Mouse (Mus musculus): Measurements from ENCODE around the gene Gmpr2.

The Gmpr2 gene

GRCm38 (mm10) chr14:55642679-55643059 lies 29.1 kb upstream of the Gmpr2 start:
- TF ChIP-seq NANOG (IDR thresholded peaks at IDR 0.05; ENCODE audit: borderline replicate concordance, low read length) (no peak), POU5F1 (IDR thresholded peaks at IDR 0.05; ENCODE audit: borderline replicate concordance, low read length) (no peak)
- H3K4me1 ChIP-seq (replicated peaks; ENCODE audit: low read depth, low read length), result peaks cover 61% of the 10 kb centered on the region
- no peaks in the 10 kb centered on the region for H3K9me3 ChIP-seq (ENCODE audit: low read length)
- no peaks in the 10 kb centered on the region for H3K27me3 ChIP-seq (ENCODE audit: insufficient read depth, low read length)
- peaks cover 47% of the 10 kb centered on the region for H3K36me3 ChIP-seq (ENCODE audit: insufficient read depth, low read length)
- H3K4me3 ChIP-seq (replicated peaks; ENCODE audit: low read length), result peak overlapping the region; percentile 96

DNA sequence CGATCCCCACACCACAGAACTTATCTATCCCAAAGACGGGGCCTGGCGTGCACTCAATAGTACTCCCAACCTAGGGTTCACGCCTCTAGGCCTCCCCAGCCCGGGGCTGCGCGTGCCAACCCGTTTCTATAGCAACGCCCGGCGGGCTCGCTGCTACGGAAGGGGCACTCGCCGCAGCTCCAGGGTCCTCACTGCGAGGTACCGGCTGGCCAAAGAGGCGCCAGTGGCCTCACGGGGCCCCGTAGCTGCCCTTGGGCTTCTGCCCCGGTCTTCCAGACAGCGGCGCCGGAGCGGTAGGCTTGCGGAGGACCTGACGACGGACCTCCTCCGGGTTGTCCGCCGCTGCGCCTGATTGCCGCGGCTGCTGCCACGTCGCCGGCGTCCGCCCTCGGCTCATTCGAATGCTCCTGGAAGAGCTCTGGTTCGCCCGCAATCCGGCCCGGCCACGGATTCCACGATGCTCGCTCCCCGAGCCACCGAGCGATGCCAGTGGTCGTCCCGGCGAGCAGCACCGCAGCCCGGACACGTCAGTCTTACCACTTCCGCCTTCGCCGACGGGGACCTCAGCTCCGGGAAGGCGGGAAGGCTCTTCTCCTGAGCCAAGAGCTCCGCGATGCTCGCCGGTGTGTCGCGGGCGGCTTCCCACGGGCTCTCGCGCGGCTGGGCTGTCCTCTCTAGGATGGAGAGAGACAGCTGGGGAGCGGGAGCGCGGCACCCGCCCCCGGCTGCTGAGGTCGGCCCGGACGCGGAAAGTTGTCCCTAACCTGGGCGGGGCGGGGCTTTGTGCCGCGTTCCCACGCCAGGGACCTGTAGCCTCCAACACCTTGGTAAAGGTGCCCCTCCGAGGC lies 28.5 kb upstream of the Gmpr2 start, which contains the start of gene Tm9sf1:
Gene Tm9sf1, minus strand, starts transcription at position 747 of the 848 bp plus-strand sequence.
- peak within 1 kb of the TSS; percentile 96 for H3K4me3 ChIP-seq (replicated peaks; ENCODE audit: low read length)
- H3K36me3 ChIP-seq (ENCODE audit: insufficient read depth, low read length), result peaks cover 40% of the 10 kb centered on the region
- H3K4me1 ChIP-seq (replicated peaks; ENCODE audit: low read depth, low read length), result peaks cover 58% of the 10 kb centered on the region
- no peak for TF ChIP-seq NANOG (IDR thresholded peaks at IDR 0.05; ENCODE audit: borderline replicate concordance, low read length)
- TF ChIP-seq CTCF (conservative IDR thresholded peaks at IDR 0.05; ENCODE audit: low read length), result no peak
- TF ChIP-seq POU5F1 (IDR thresholded peaks at IDR 0.05; ENCODE audit: borderline replicate concordance, low read length), result no peak
- H3K9me3 ChIP-seq (ENCODE audit: low read length), result no peaks in the 10 kb centered on the region
- no peaks in the 10 kb centered on the region for H3K27me3 ChIP-seq (ENCODE audit: insufficient read depth, low read length)

- Histone ChIP-seq H3K9me3 (ENCODE audit: low read length) (no peaks in the 10 kb centered on the region), H3K36me3 (ENCODE audit: insufficient read depth, low read length) (peaks cover 30% of the 10 kb centered on the region), H3K27me3 (ENCODE audit: insufficient read depth, low read length) (no peaks in the 10 kb centered on the region), H3K4me3 (replicated peaks; ENCODE audit: low read length) (peak overlapping the region; percentile 96), H3K4me1 (replicated peaks; ENCODE audit: low read depth, low read length) (peaks cover 58% of the 10 kb centered on the region)
- TF ChIP-seq POU5F1 (IDR thresholded peaks at IDR 0.05; ENCODE audit: borderline replicate concordance, low read length) (no peak), CTCF (conservative IDR thresholded peaks at IDR 0.05; ENCODE audit: low read length) (no peak), NANOG (IDR thresholded peaks at IDR 0.05; ENCODE audit: borderline replicate concordance, low read length) (no peak)
These were observed 27.4 kb upstream of the Gmpr2 start for GRCm38 (mm10) chr14:55644261-55644888.

- Histone ChIP-seq H3K9me3 (ENCODE audit: low read length) (no peaks in the 10 kb centered on the region), H3K4me3 (replicated peaks; ENCODE audit: low read length) (no peak within 1 kb of the TSS), H3K36me3 (ENCODE audit: insufficient read depth, low read length) (peaks cover 7% of the 10 kb centered on the region), H3K27me3 (ENCODE audit: insufficient read depth, low read length) (peaks cover 16% of the 10 kb centered on the region), H3K4me1 (replicated peaks; ENCODE audit: low read depth, low read length) (peaks cover 25% of the 10 kb centered on the region)
- TF ChIP-seq POU5F1 (IDR thresholded peaks at IDR 0.05; ENCODE audit: borderline replicate concordance, low read length), result no peak
- no peak for TF ChIP-seq CTCF (conservative IDR thresholded peaks at IDR 0.05; ENCODE audit: low read length)
- TF ChIP-seq NANOG (IDR thresholded peaks at IDR 0.05; ENCODE audit: borderline replicate concordance, low read length), result no peak
These were observed 21.9 kb upstream of the Gmpr2 start, which contains the start of gene Tssk4 for GRCm38 (mm10) chr14:55649884-55650283. Tssk4 (plus strand) TSS chr14:55650184.

DNA sequence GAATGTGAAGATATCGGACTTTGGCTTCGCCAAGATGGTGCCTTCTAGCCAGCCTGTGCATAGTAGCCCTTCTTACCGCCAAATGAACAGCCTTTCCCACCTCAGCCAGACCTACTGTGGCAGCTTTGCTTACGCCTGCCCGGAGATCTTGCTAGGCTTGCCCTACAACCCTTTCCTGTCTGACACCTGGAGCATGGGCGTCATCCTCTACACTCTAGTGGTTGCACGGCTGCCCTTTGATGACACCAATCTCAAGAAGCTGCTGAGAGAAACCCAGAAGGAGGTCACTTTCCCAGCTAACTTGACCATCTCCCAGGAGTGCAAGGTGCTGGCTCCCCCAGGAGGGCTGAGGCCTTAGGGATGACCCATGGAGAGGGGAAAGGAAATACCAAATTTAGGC lies 20.2 kb upstream of the Gmpr2 start:
- TF ChIP-seq CTCF (conservative IDR thresholded peaks at IDR 0.05; ENCODE audit: low read length) (no peak), NANOG (IDR thresholded peaks at IDR 0.05; ENCODE audit: borderline replicate concordance, low read length) (no peak), POU5F1 (IDR thresholded peaks at IDR 0.05; ENCODE audit: borderline replicate concordance, low read length) (no peak)
- Histone ChIP-seq H3K36me3 (ENCODE audit: insufficient read depth, low read length) (peaks cover 1% of the 10 kb centered on the region), H3K9me3 (ENCODE audit: low read length) (no peaks in the 10 kb centered on the region), H3K27me3 (ENCODE audit: insufficient read depth, low read length) (peaks cover 18% of the 10 kb centered on the region), H3K4me1 (replicated peaks; ENCODE audit: low read depth, low read length) (peaks cover 12% of the 10 kb centered on the region), H3K4me3 (replicated peaks; ENCODE audit: low read length) (no peak overlapping the region)

DNA sequence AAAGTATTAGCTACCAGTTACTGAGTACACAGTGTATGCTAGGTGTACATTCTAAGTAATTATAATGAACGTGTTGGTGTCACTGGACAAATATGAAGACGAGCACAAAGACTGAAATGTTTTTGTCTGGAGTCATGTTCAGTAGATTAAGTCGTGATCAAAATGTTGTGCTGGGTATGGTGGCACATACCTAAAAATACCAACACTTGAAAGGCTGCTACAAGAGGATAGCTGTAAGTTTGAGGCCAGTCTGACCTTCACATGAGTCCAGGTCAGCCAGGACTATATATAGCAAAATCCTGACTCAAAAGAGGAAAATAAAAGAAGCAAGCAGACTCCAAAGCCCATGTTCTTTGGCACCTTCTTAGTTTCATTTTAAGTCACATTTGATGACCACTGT lies 14.8 kb upstream of the Gmpr2 start:
- H3K36me3 ChIP-seq (ENCODE audit: insufficient read depth, low read length), result peaks cover 29% of the 10 kb centered on the region
- TF ChIP-seq POU5F1 (IDR thresholded peaks at IDR 0.05; ENCODE audit: borderline replicate concordance, low read length) (no peak), NANOG (IDR thresholded peaks at IDR 0.05; ENCODE audit: borderline replicate concordance, low read length) (no peak), CTCF (conservative IDR thresholded peaks at IDR 0.05; ENCODE audit: low read length) (no peak)
- peaks cover 6% of the 10 kb centered on the region; the same call in 1 of the 2 replicates for H3K27me3 ChIP-seq (ENCODE audit: insufficient read depth, low read length)
- H3K9me3 ChIP-seq (ENCODE audit: low read length), result no peaks in the 10 kb centered on the region
- H3K4me1 ChIP-seq (replicated peaks; ENCODE audit: low read depth, low read length), result peaks cover 24% of the 10 kb centered on the region
- no peak overlapping the region for H3K4me3 ChIP-seq (replicated peaks; ENCODE audit: low read length)

GRCm38 (mm10) chr14:55658011-55658410 lies 13.7 kb upstream of the Gmpr2 start:
- TF ChIP-seq POU5F1 (IDR thresholded peaks at IDR 0.05; ENCODE audit: borderline replicate concordance, low read length), result no peak
- TF ChIP-seq CTCF (conservative IDR thresholded peaks at IDR 0.05; ENCODE audit: low read length), result no peak
- no peak for TF ChIP-seq NANOG (IDR thresholded peaks at IDR 0.05; ENCODE audit: borderline replicate concordance, low read length)

DNA sequence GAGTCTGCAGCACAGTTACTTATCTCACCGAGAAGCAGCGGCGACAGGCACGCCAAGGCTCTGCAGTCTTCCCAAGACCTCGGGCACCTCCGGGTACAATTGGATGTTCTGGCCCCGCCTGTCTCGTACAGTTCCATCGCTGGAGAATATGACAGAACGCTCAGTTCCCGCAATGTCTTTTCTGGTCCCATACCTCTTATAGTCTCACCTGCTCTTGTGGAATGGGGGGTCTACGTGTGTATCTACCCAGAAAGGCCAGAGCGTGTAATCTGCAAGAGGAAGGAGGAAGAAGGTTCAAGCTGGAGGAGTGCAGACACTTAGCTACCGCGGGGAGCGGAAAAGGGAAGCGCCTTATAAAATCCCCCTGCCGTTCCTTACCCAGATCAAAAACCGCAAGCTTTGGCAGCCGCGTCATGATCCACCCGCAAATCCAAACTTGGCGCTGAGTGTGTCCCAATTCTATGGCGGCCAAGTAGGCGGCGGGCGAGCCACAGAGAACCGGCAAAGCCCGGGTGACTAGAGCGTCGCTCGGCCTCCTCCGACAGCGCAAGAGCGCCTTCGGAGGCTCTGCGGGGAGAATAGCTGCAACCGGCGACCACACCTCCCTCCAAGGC lies 11.7 kb upstream of the Gmpr2 start, which contains the start of gene Mdp1:
Gene Mdp1, minus strand, starts transcription at position 549 of the 614 bp plus-strand sequence.
- peak within 1 kb of the TSS; percentile 84 for H3K4me3 ChIP-seq (replicated peaks; ENCODE audit: low read length)
- H3K4me1 ChIP-seq (replicated peaks; ENCODE audit: low read depth, low read length), result peaks cover 23% of the 10 kb centered on the region
- H3K9me3 ChIP-seq (ENCODE audit: low read length), result no peaks in the 10 kb centered on the region
- H3K36me3 ChIP-seq (ENCODE audit: insufficient read depth, low read length), result peaks cover 60% of the 10 kb centered on the region
- no peak for TF ChIP-seq CTCF (conservative IDR thresholded peaks at IDR 0.05; ENCODE audit: low read length)
- no peak for TF ChIP-seq POU5F1 (IDR thresholded peaks at IDR 0.05; ENCODE audit: borderline replicate concordance, low read length)
- no peak for TF ChIP-seq NANOG (IDR thresholded peaks at IDR 0.05; ENCODE audit: borderline replicate concordance, low read length)
- H3K27me3 ChIP-seq (ENCODE audit: insufficient read depth, low read length), result no peaks in the 10 kb centered on the region

More at GRCm38 (mm10) chr14:55658011-55658410, 13.7 kb upstream of the Gmpr2 start:
- H3K4me1 ChIP-seq (replicated peaks; ENCODE audit: low read depth, low read length), result peaks cover 23% of the 10 kb centered on the region
- H3K36me3 ChIP-seq (ENCODE audit: insufficient read depth, low read length), result peaks cover 40% of the 10 kb centered on the region
- H3K9me3 ChIP-seq (ENCODE audit: low read length), result no peaks in the 10 kb centered on the region
- H3K27me3 ChIP-seq (ENCODE audit: insufficient read depth, low read length), result peaks cover 3% of the 10 kb centered on the region; the same call in 1 of the 2 replicates
- no peak overlapping the region for H3K4me3 ChIP-seq (replicated peaks; ENCODE audit: low read length)

Measured in E14TG2a.4 (cell line).